Mouse (Mus musculus) E14TG2a.4 (cell line): ENCODE measurements around the gene Cnot11.

Source experiments
- CTCF ChIP-seq: conservative IDR thresholded peaks from 2 replicates; pipeline ENCODE4 v1.5.1; 2014; ENCODE audit warnings: low read length
- NANOG ChIP-seq: IDR thresholded peaks from 2 replicates; pipeline ENCODE4 v1.6.1; 2014; ENCODE audit warnings: borderline replicate concordance, low read length, mixed read lengths

- no peak for TF ChIP-seq CTCF
- TF ChIP-seq NANOG, result no peak
Measured at GRCm38 (mm10) chr1:39536701-39537100, 1.9 kb downstream of the Cnot11 start.
